Mouse (Mus musculus): ENCODE measurements around the gene Vasn.

Vasn gene

DNA sequence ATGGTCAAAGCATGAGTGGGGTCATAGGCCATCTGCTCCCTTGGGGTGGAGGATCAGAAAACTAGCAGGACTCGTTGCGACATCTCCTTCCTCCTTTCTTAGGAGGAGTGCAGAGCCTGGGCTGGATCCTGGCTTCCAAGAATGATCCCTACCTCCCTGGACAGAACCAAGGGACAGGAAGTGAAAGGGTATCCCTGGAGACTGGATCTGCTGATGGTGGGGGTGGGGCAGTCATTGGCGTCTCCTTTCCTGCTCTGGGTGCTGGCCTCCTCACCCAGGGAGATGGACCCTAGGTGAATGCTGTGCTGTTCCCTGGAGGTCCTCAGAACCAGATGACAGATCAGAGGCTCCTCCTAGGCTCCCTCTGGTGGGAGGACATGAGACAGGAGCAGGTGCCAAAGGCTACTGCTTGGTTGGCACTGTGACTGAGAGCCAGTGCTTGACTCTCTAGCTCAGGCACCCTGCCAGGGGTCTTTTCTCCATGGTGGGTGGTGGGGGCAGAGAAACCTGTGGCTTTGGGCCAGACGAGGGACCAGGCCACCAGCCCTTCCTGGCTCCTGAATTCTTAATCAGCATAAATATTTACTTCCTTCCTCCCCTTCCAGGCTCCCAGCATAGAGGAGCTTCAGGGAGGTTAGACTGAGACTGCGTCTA lies 33.2 kb upstream of the Vasn start:
- DNase-seq (ENCODE audit: low read depth, low spot score): peak; percentile 61

DNA sequence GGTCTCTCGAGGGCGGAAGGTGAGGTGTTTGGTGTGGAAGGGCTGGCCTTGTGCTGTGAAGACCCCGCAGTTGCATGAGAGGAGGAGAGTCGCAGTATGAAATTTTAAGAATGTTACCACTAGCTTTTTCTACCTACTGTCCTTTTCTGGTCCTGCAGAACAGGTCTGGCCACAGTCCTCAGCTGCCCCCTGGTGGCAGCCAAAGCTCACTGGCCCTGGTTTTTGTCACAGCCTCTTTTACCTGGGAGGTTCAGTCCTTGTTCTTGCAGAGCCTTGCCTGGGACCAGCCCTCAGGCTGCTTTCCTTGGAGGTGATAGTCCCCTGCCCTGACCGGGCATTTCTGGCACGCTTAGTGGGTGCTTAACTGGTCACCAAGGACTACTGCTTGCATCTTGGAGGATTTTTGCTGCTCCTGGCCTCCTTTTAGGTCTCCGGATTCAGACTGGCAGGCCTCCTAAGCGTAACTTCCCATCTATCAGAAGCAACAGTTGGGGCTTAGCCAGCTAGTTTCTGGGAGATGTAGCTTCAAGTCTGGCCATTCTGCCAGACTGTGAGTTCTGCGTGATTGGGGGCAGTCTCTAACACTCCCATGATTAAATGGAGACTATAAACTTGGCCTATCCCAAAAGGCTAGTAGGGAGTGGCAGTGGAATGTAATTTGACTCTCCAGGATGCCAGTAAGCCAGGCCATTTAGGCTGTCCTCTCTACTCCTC lies 31.8 kb upstream of the Vasn start:
- DNase-seq (ENCODE audit: low read depth, low spot score): peak; percentile 92

DNA sequence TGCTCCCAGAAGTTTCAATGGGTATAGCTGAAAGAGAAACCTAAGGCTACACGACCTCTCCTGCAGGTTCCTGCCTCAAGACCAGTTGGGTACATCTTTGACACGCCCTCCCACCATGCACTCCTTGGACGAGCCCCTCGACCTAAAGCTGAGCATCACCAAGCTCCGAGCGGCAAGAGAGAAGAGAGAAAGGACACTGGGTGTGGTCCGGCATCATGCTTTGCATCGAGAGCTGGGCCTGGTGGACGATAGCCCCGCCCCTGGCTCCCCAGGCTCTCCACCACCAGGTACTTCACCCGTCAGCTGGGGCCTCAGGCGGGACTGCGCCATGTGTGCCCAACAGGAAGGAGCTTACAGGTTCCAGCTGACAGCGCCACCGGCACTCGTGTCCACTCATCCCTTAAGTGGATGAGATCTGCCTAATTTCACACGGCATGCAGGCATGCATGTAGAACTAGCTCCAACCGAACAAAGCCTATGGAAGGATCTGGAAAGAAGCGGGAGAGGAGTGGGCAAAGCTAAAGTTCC lies 31.1 kb upstream of the Vasn start:
- no peak for DNase-seq (ENCODE audit: low read depth, low spot score)

DNA sequence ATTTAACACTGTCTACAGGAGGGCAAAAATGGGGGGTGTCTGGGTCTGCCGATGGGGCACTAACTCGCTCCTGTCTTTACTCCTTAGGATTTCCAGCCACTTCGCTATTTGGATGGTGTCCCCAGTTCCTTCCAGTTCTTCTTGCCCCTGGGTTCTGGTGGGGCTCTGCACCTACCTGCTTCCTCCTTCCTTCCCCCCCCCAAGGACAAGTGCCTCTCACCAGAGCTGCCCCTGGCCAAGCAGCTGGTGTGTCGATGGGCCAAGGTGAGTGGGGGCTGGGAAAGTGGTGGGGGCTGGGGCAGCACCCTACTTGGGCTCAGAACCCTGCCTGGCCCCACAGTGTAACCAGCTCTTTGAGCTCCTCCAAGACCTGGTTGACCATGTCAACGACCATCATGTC lies 28.5 kb upstream of the Vasn start:
- DNase-seq (ENCODE audit: low read depth, low spot score): no peak

DNA sequence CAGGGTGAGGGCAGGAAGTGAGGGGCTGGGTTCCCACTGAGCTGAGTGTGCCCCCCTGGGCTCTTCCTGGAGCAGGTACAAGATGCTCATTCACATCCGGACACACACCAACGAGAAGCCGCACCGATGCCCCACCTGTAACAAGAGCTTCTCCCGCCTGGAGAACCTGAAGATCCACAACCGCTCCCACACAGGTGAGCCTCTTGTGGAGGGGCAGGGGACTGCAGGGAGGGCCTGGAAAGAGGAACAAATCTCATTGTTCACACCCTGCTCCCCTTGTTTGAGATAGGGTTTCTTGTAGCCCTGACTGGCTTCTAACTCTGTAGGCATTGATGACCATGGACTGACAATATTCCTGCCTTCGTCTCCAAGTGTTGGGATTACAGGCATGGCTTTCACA lies 28.1 kb upstream of the Vasn start:
- DNase-seq (ENCODE audit: low read depth, low spot score): no peak

DNA sequence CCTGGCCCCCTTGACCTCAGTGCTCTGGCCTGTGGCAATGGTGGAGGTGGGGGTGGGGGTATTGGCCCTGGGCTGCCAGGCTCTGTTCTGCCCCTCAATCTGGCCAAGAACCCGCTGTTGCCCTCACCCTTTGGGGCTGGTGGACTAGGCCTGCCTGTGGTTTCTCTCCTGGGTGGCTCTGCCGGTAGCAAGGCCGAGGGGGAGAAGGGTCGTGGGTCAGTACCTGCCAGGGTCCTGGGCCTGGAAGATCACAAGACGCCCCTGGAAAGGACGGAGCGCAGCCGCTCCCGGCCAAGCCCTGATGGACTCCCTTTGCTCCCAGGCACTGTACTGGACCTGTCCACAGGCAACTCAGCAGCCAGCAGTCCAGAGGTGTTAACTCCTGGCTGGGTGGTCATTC lies 26.0 kb upstream of the Vasn start:
- DNase-seq (ENCODE audit: low read depth, low spot score): no peak

DNA sequence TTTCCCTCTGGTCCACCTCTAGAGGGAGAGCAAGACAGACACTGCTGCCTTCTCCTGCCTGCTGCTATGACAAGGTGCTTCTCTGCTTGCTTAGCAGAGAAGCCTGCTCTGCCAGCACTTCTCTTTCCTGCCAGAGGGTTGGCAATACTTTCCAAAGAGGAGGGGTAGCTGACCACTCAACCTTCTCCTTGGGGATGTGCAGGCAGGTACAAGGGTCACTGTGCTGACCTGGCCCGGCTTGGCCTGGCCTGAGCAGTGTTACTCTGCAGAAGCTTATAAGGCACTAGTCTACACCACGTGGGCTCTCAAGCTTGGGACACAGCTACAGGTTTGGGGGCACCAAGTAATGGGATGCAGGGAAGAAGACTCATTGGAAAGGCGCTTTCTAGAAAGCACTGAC lies 25.1 kb upstream of the Vasn start:
- no peak for DNase-seq (ENCODE audit: low read depth, low spot score)

DNA sequence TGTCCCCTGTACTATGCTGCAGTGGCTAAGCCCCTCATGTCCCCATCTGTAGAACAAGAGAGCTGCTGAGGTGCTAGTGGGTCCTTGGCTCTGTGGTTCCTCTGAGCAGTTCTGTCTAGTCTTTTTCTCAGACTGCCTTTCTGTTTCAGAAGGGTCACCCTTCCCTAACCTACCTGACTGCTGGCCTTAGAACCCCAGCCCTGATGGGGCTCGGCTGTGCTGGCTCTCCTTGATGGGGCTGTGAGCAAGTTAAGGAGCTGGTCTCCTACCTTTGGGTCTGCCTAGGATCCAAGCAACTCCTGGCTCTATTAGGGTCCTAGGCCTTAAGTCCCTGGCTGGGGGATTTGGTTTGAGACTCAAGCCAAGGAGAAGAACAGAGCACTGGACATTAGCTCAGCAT lies 24.4 kb upstream of the Vasn start:
- no peak for DNase-seq (ENCODE audit: low read depth, low spot score)

DNA sequence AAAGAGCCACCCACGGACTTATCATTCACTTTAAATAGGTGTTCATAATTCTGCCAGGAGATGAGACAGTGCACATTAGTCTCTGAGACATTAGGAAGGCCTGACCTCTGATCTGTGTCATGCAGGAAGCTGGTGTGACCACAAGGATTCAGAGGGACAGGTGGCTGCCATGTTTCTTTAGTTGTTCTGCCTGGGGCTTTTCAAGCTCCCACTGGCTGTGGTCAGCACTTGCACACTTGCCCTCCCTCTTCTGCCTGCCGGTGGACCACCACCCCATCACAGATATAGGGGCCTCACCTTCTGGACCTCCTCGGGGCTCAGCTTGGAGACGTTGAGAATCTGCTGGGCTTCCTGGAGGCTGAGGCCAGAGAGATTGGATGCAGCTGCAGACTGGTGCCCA lies 22.9 kb upstream of the Vasn start:
- no peak for DNase-seq (ENCODE audit: low read depth, low spot score)

DNA sequence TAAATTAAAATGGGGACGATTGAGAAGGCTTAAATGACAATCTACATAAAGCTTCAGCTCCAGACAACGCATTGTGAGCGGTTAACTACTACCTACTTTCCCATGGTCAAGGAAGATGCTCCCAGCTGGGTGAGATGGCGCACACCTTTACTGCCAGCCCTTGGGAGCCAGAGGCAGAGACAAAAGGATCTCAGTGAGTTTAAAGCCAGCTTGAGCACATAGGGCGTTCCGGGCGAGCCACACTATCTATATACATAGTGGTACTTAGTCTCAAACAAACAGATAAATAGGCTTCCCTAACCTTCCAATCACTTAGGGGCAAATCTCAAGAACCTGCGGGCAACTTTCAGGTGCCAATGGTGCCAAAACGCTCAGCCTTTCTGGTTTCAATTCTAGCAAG lies 15.7 kb upstream of the Vasn start:
- no peak for DNase-seq (ENCODE audit: low read depth, low spot score)

DNA sequence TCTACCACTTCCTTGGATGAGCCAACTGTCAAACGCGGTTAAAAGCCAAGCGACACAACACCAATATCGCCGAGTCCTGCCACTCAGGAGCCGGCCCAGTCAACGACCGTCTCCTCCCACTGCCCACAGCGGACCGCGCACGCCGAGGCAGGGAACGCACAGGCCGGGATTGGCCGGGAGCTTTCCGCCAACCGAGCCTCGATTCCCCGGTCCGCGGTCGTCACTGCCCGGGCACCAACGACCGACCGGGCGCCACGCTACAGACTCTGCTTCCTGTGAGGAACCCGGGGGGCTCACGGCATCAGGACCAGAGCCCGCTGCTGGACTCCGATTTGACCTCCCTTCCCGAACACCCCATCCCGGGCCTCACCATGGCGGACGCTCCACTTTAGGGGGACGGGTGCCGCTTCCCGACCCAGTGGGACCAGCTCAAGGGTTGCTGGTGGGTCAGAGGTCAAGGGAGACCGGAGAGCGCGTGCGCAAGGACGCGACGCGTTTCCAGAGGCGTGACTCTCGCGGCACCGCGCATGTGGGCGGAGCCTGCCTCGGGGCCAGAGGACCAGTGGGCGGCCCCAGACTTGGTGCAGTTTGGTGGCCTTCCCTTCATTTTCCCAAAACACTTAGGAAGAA lies 15.1 kb upstream of the Vasn start, which contains the start of gene Pam16:
Gene Pam16, minus strand, starts transcription at position 508 of the 630 bp plus-strand sequence.
- DNase-seq (ENCODE audit: low read depth, low spot score): peak; percentile 91

DNA sequence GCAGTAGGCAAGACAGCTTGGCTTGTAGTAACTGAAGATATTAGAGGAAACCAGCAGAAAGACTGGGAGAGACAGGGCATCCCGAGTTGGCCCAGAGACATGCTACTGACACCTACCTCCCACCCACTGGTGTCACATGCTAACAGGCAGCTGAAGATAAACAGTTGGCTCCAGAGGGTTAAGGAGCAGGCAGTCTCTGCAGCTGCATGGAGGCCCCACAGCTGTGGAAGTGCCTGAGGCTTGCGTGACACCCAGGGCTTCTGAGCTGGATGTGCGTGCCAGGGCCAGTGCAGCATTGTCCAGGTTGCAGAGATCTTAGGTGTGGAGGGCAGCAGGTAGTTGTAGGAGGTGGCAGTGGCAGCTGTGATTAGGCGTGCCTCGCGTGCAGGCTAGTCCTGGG lies 12.6 kb upstream of the Vasn start:
- no peak for DNase-seq (ENCODE audit: low read depth, low spot score)

DNA sequence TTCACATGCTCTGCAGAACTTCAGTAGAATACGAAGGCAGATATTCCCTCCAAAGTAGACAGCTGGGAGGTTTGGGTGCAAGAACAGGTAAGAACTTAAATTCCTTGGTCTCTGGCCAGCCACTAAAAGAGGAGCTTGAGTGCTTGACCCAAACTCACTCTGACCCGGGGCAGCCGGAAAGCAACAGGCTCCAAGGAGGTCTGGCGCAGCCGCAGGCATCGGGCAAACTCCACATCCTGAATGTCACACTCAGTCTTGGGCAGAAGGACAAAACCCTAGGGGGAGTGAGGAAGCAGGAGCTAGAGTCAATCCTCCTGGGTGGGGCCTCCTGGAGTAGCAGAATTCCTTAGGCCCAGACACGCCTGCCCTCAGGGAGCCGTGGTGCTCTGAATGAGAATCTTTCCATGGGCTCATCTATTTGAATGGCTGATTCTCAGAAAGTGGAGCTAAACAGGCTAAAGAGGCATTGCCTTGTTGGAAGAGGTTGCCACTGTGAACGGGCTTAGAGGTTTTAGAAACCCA lies 10.8 kb upstream of the Vasn start:
- peak; percentile 65 for DNase-seq (ENCODE audit: low read depth, low spot score)

DNA sequence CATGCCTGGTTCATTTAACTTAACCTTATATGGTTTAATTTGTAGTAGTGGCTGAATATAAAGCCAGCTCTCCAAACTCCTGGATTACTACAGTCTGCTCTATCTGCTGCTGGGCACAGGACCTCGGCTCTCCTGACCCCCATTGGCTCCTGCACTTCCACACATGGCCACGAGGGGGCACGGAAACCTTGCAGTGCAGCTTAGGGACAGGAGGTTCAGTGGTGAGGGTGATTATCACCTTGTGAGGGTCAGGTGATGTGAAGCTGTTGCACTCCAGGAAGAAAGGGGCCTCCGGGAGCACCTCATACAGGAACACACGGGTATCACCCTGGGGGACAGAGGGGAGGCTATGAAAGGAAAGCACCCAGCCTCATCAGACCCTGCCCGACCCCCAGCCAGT lies 9.8 kb upstream of the Vasn start:
- peak; percentile 91 for DNase-seq (ENCODE audit: low read depth, low spot score)

DNA sequence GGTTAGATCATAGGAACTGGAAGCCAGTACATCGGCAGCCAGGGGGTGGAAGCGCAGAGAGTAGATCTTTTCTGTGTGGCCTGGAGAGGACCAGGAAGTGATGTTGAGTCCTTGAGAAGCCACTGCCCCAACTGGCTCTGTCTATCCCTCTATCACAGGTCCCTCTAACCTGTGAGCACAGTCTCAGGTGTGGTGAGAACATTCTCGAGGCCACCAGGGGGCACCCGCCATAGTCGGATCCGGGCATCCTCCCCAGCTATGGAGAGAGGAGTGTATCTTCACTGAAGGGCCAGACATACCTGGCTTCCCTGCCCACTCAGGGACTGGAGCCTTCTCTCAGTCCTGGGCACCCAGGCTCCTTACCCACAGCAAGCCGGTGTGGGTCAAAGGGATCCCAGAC lies 7.7 kb upstream of the Vasn start:
- peak; percentile 41 for DNase-seq (ENCODE audit: low read depth, low spot score)

DNA sequence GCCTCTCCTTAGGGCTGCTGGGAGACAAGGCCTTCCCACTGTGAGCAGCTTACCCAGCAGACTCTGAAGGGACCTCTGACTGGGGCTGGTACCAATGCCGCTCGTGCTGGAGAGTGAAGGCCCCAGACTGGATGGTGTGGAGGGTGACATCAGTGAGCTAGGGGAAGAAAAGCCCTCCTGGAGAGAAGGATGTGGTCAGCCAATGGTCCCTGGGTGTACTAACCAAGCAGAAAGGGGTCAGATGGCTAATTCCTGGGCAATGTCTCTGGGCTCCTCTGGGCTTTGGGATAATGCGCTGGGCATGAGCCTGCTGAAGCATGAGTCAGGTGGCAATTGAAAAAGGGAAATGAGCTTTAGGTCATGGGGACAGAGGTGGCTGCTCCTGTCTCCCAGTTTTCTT lies 6.1 kb upstream of the Vasn start:
- peak; percentile 61 for DNase-seq (ENCODE audit: low read depth, low spot score)

DNA sequence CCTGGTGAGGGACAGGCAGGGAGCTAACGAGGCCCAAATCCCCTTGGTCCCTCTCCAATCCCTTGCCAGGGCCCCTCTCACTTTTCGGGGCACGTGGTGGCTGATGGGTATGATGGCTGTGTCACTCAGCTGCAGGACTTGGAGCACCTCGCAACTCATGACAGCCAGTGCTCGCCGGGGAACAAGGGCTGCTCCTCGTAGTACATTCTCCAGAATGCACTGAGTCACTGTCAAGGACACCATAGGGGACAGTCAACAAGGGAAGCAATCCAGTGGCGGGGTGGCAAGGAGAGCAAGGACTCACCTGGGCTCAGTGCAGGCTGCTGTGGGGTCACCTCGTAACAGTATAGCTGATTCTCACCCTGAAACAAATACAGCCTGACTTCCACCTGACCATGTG lies 5.1 kb upstream of the Vasn start:
- no peak for DNase-seq (ENCODE audit: low read depth, low spot score)

DNA sequence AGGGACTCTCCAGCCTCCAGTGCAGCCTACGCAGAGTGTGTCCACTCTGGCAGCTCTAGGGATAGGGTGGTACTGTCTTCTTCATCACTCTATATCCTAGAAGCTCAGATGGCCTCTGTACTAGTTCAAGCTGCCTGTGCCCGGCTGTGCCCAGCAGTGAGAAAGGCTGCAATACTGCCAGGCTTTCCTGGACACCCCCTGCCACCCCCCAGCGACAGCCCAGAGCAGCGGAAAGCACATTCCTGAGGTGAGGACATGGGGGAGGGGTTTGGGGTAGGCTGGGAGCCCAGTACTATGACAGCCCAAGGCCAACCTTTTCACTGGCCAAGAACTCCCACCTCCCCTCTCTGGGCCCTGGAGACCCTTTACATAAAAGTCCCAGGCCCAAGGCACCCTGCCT lies 4.0 kb upstream of the Vasn start:
- DNase-seq (ENCODE audit: low read depth, low spot score): no peak

DNA sequence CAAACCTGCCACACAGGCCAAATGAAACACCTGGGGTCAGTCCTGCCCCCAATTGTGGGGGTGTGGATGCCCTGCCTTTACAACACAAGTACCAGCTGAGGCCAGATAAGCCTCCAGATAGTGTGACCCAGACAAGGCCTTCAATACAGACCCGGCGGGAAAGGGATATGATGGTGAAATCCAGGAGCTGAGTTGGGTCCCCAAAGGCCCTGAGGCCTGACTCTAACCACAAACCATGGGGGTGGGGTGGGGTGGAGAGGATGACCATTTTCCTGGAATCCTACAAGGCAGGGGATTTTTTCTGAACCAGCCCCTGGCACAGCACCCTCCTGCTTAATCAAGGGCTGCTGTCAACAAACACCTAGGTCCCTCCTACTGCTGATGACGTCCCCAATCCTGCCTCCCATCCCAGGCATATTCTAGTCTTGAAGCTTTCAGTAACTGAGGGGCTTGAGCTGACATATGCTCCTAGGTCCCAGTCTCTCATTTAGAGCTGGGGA lies 800 bp upstream of the Vasn start:
- peak; percentile 86 for DNase-seq (ENCODE audit: low read depth, low spot score)

DNA sequence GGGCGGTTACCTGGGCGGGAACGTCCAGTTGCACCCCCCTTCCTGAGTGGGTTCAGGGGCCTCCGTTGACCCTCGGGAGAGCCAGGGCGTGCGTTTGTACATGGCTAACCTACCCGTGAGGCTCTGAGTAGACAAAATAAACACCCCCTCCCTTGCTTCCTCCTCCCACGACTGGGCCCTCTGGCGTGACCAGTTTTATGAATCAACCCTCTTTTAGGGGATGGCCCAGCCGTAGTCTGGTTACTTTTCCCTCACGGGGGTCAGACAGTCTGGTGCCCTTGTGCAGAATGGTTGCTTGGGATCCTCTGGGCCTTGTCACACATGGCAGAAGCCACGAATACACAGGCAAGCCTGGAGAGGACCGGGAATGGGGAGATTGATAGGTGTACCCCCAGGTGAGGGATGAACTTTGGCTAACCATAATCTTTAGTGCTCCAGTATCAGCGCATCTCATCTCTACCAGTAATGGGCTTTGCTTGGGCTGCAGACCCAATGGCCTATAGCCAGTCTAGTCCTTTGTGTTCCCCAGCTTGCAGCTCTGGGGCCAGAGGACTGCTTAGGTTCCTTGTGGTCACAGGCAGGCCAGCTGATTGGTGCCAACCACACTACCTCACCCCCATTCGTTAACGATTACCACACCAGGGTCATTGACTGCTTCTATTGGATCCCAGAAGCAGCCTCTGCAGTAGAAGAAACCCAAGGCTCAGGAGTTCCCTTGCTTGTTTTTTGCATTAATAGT lies 695 bp downstream of the Vasn start:
- peak; percentile 87 for DNase-seq (ENCODE audit: low read depth, low spot score)

DNA sequence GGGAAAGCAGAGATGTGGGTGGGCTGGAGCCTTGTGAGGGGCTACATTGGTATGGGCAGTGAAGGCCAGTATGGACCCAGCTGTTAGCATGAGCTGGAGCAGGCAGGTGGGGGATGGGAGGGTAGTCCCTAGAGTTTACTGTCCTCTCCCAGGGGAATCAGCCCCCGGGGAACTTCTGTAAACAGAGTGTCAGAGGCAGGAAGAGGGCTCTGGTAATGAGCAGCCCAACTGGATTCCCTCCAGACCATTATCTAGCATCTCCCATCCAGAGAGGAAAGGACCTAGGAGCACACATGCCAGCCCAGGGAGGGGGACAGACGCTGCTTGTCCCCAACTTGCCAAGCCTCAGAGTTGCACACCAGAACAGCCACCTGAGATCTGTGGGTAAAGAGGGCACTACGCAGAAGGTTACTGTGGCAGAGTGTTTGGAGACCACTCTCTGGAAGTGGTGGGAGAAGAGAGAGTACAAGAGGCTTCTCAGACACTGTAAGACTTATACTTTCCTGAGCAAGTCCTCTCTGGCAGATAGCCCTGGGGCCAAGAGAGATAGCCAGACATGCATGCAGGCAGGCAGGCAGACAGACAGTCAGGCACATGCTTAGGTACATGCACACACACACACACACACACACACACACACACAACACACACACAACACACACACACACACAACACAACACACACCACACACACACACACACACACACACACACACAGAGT lies 1.5 kb downstream of the Vasn start:
- peak; percentile 60 for DNase-seq (ENCODE audit: low read depth, low spot score)

Data from 3T3-L1 (cell line).